Mouse (Mus musculus) neural tube, embryonic 11.5 days (tissue): ENCODE results near the gene Dync2li1. TPM values are rescaled to one million over a fixed set of nuclear protein-coding genes. Genes with fewer than 3 reads are reported as not detected.

Experiments
- ATAC-seq: fragments of 200-750 bp; cut with Nextera tagmentation; 2 replicates; pipeline ENCODE4 v1.8.0; 2017; ENCODE audit warnings: moderate number of reproducible peaks, mild to moderate bottlenecking, moderate TSS enrichment, moderate library complexity; ENCODE audit not compliant: insufficient read depth, low FRiP score, low TSS enrichment
- DNase-seq: peaks from one replicate; pipeline ENCODE4 v3.0.0-alpha.2; 2015; ENCODE audit warnings: low spot score
- H3K27ac ChIP-seq: fragments of 300-500 bp; sonication (generic); 2 replicates; pipeline ENCODE4 v1.5.1; 2014; ENCODE audit warnings: low read depth, mild to moderate bottlenecking, low read length
- H3K27me3 ChIP-seq: fragments of 300-500 bp; sonication (generic); 2 replicates; pipeline ENCODE4 v1.6.1; 2014; ENCODE audit warnings: mild to moderate bottlenecking, low read length, mixed read lengths; ENCODE audit not compliant: control insufficient read depth, insufficient read depth
- H3K36me3 ChIP-seq: fragments of 300-500 bp; sonication (generic); 2 replicates; pipeline ENCODE4 v1.6.1; 2014; ENCODE audit warnings: mild to moderate bottlenecking, low read length, moderate library complexity, mixed read lengths; ENCODE audit not compliant: control insufficient read depth, insufficient read depth
- H3K4me1 ChIP-seq: fragments of 300-500 bp; sonication (generic); 2 replicates; pipeline ENCODE4 v1.6.1; 2014; ENCODE audit warnings: low read length, mixed read lengths; ENCODE audit not compliant: control insufficient read depth, insufficient read depth
- H3K4me2 ChIP-seq: fragments of 300-500 bp; sonication (generic); 2 replicates; pipeline ENCODE4 v1.6.1; 2014; ENCODE audit warnings: low read depth, mild to moderate bottlenecking, moderate library complexity
- H3K4me3 ChIP-seq: fragments of 300-500 bp; sonication (generic); 2 replicates; pipeline ENCODE4 v1.5.1; 2014; ENCODE audit warnings: low read depth, low read length
- H3K9ac ChIP-seq: fragments of 300-500 bp; sonication (generic); 2 replicates; pipeline ENCODE4 v1.6.1; 2014; ENCODE audit warnings: mild to moderate bottlenecking, low read length
- H3K9me3 ChIP-seq: fragments of 300-500 bp; sonication (generic); 2 replicates; pipeline ENCODE4 v1.6.1; 2016; ENCODE audit warnings: low read length; ENCODE audit not compliant: control insufficient read depth
- WGBS: fragments of 180-500 bp; shearing (Covaris S2); extraction: QIAGEN DNeasy Blood & Tissue Kit; methylation state at CpG from one replicate; pipeline ENCODE4 v1.1.7; 2014; 5-methylcytosine and 5-hydroxymethylcytosine counted together
- polyA plus RNA-seq: library from polyadenylated mRNA; unstranded; fragments of >200 nt; fragmentation: Nextera tagmentation; extraction: Ambion mirVana; gene quantifications from 2 replicates; pipeline ENCODE4 v1.2.1, GENCODE M21; 2014

Gene Dync2li1
- polyA plus RNA-seq, 1 experiment from 2014 or later, result 29.6 TPM

GRCm38 (mm10) chr17:84645119-84645518 lies 18.8 kb downstream of the Dync2li1 start:
- H3K36me3 ChIP-seq, result no peaks in the 10 kb centered on the region
- DNase-seq, result no peak
- H3K9me3 ChIP-seq, result no peaks in the 10 kb centered on the region
- ATAC-seq, result no peak
- H3K27ac ChIP-seq, result no peak overlapping the region
- H3K4me1 ChIP-seq, result peaks cover 6% of the 10 kb centered on the region; the same call in 1 of the 2 replicates
- H3K4me2 ChIP-seq, result no peak overlapping the region
- 37% methylated on average over 9 of the region's 9 CpGs for WGBS
- no peak overlapping the region for H3K9ac ChIP-seq
- no peak overlapping the region for H3K4me3 ChIP-seq
- H3K27me3 ChIP-seq, result no peaks in the 10 kb centered on the region

DNA sequence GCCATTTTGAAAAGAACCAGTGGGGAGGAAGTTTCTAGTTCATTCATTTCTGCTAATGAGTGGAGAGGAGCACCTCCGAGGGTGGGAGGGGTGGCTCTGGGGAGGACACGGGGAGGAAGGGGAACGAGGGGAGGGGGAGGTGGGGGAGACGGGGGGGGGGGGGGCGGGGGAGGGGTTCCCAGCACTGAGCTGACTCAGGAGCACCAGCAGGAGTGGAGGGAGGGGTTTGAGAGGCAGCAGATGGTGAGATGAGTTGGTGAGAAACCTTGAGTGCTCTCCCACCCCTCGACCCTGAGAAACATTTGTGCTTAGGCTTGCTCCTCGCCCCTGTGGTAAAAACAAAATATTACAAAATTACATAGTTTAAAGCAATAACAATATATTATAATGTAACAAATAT lies 19.6 kb downstream of the Dync2li1 start:
- Histone ChIP-seq H3K9me3 (no peaks in the 10 kb centered on the region), H3K4me3 (no peak overlapping the region), H3K9ac (no peak overlapping the region), H3K4me1 (peaks cover 6% of the 10 kb centered on the region; the same call in 1 of the 2 replicates), H3K27me3 (no peaks in the 10 kb centered on the region), H3K27ac (no peak overlapping the region), H3K4me2 (no peak overlapping the region), H3K36me3 (no peaks in the 10 kb centered on the region)
- WGBS, result 43% methylated on average over 2 of the region's 7 CpGs
- DNase-seq (no peak), ATAC-seq (no peak)

DNA sequence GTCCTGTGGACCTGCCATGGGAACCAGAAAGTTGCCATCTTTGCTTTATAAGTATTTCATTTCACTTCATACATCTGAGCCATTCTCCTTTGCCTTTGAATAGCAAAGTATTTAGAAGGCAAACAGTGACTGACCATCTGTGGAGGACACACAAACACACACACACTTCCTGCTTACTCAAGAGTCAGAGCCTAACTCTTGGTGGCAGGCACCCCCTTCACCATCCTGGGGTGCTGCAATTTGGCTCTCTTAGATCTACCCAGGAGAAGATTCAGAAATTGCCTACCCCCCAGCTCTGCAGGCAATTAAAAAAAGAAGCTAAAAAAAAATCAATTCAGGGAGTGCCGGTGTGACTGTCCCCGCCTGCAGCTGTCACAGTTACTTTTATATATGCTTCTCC lies 20.2 kb downstream of the Dync2li1 start:
- Histone ChIP-seq H3K36me3 (no peaks in the 10 kb centered on the region), H3K4me3 (no peak overlapping the region), H3K4me2 (no peak overlapping the region), H3K9ac (no peak overlapping the region), H3K9me3 (no peaks in the 10 kb centered on the region), H3K4me1 (peaks cover 6% of the 10 kb centered on the region; the same call in 1 of the 2 replicates), H3K27me3 (no peaks in the 10 kb centered on the region), H3K27ac (no peak overlapping the region)
- ATAC-seq (no peak), DNase-seq (no peak)
- WGBS, result 47% methylated on average over 2 of the region's 2 CpGs

- Histone ChIP-seq H3K9me3 (no peaks in the 10 kb centered on the region), H3K27ac (no peak overlapping the region), H3K27me3 (no peaks in the 10 kb centered on the region), H3K4me2 (no peak overlapping the region), H3K4me3 (no peak overlapping the region), H3K4me1 (peaks cover 6% of the 10 kb centered on the region; the same call in 1 of the 2 replicates), H3K36me3 (no peaks in the 10 kb centered on the region), H3K9ac (no peak overlapping the region)
- DNase-seq (no peak), ATAC-seq (no peak)
- WGBS, result 89% methylated on average over 4 of the region's 4 CpGs
Measured at GRCm38 (mm10) chr17:84647630-84648029, 21.3 kb downstream of the Dync2li1 start.

GRCm38 (mm10) chr17:84650302-84651017 lies 24.2 kb downstream of the Dync2li1 start:
- H3K4me1 ChIP-seq, result peaks cover 4% of the 10 kb centered on the region; the same call in 1 of the 2 replicates
- H3K36me3 ChIP-seq, result no peaks in the 10 kb centered on the region
- WGBS, result 88% methylated on average over 9 of the region's 9 CpGs
- no peaks in the 10 kb centered on the region for H3K27me3 ChIP-seq
- DNase-seq (no peak), ATAC-seq (no peak)
- H3K27ac ChIP-seq, result no peak overlapping the region
- no peaks in the 10 kb centered on the region for H3K9me3 ChIP-seq
- no peak overlapping the region for H3K4me3 ChIP-seq
- no peak overlapping the region for H3K9ac ChIP-seq
- no peak overlapping the region for H3K4me2 ChIP-seq

GRCm38 (mm10) chr17:84653544-84653943 lies 27.2 kb downstream of the Dync2li1 start:
- H3K27ac ChIP-seq, result no peak overlapping the region
- H3K9me3 ChIP-seq, result no peaks in the 10 kb centered on the region
- no peaks in the 10 kb centered on the region for H3K27me3 ChIP-seq
- ATAC-seq, result no peak
- H3K4me3 ChIP-seq, result no peak overlapping the region
- 91% methylated on average over 9 of the region's 9 CpGs for WGBS
- H3K4me2 ChIP-seq, result no peak overlapping the region
- H3K9ac ChIP-seq, result no peak overlapping the region
- no peak for DNase-seq
- peaks cover 16% of the 10 kb centered on the region for H3K4me1 ChIP-seq
- no peaks in the 10 kb centered on the region for H3K36me3 ChIP-seq

- Histone ChIP-seq H3K4me3 (no peak overlapping the region), H3K4me1 (peaks cover 16% of the 10 kb centered on the region), H3K4me2 (no peak overlapping the region), H3K27ac (peak overlapping the region; percentile 65; the same call in 1 of the 2 replicates), H3K9ac (no peak overlapping the region), H3K36me3 (no peaks in the 10 kb centered on the region), H3K27me3 (no peaks in the 10 kb centered on the region), H3K9me3 (no peaks in the 10 kb centered on the region)
- ATAC-seq (peak; percentile 62; the same call in 1 of the 2 replicates), DNase-seq (no peak)
- 54% methylated on average over 5 of the region's 5 CpGs for WGBS
Measured at GRCm38 (mm10) chr17:84656205-84656604, 29.9 kb downstream of the Dync2li1 start.

- Histone ChIP-seq H3K4me2 (peak overlapping the region; percentile 9; the same call in 1 of the 2 replicates), H3K27me3 (no peaks in the 10 kb centered on the region), H3K4me1 (peaks cover 16% of the 10 kb centered on the region), H3K4me3 (no peak overlapping the region), H3K27ac (peak overlapping the region; percentile 65; the same call in 1 of the 2 replicates), H3K9ac (no peak overlapping the region), H3K36me3 (no peaks in the 10 kb centered on the region), H3K9me3 (no peaks in the 10 kb centered on the region)
- ATAC-seq (peak; percentile 45), DNase-seq (peak; percentile 36)
- 41% methylated on average over 19 of the region's 19 CpGs for WGBS
Measured at GRCm38 (mm10) chr17:84656653-84657421, 30.5 kb downstream of the Dync2li1 start.
